Mouse (Mus musculus) lung, embryonic 15.5 days (tissue): ENCODE measurements around the gene Uba7. TPM values are rescaled to one million over a fixed set of nuclear protein-coding genes. Genes with fewer than 3 reads are reported as not detected.

ENCODE experiments used
- ATAC-seq: fragments of 200-750 bp; cut with Nextera tagmentation; 2 replicates; pipeline ENCODE4 v1.8.0; 2017; ENCODE audit warnings: moderate number of reproducible peaks, borderline replicate concordance; ENCODE audit not compliant: low FRiP score, low TSS enrichment; ENCODE audit errors: extremely low read depth
- H3K27ac ChIP-seq: fragments of 300-500 bp; sonication (generic); 2 replicates; pipeline ENCODE4 v1.5.1; 2015; ENCODE audit warnings: moderate library complexity, mild to moderate bottlenecking, inconsistent platforms
- H3K27me3 ChIP-seq: fragments of 300-500 bp; sonication (generic); 2 replicates; pipeline ENCODE4 v1.6.1; 2015; ENCODE audit warnings: inconsistent platforms
- H3K36me3 ChIP-seq: fragments of 300-500 bp; sonication (generic); 2 replicates; pipeline ENCODE4 v1.6.1; 2015; ENCODE audit warnings: inconsistent platforms
- H3K4me1 ChIP-seq: fragments of 300-500 bp; sonication (generic); 2 replicates; pipeline ENCODE4 v1.6.1; 2015; ENCODE audit warnings: inconsistent platforms
- H3K4me2 ChIP-seq: fragments of 300-500 bp; sonication (generic); 2 replicates; pipeline ENCODE4 v1.6.1; 2015; ENCODE audit warnings: inconsistent platforms, mild to moderate bottlenecking, moderate library complexity
- H3K4me3 ChIP-seq: fragments of 300-500 bp; sonication (generic); 2 replicates; pipeline ENCODE4 v1.5.1; 2015; ENCODE audit warnings: mild to moderate bottlenecking, inconsistent platforms
- H3K9ac ChIP-seq: fragments of 300-500 bp; sonication (generic); 2 replicates; pipeline ENCODE4 v1.6.1; 2015; ENCODE audit warnings: inconsistent platforms
- H3K9me3 ChIP-seq: fragments of 300-500 bp; sonication (generic); 2 replicates; pipeline ENCODE4 v1.6.1; 2016; ENCODE audit warnings: inconsistent platforms
- WGBS: fragments of 180-500 bp; shearing (Covaris S2); methylation state at CpG from one replicate; pipeline ENCODE4 v1.1.7; 2015; 5-methylcytosine and 5-hydroxymethylcytosine counted together
- polyA plus RNA-seq: library from polyadenylated mRNA; unstranded; fragments of >200 nt; fragmentation: Nextera tagmentation; extraction: Ambion mirVana; gene quantifications from 2 replicates; pipeline ENCODE4 v1.2.1, GENCODE M21; 2015

Gene Uba7
- polyA plus RNA-seq, 1 experiment from 2014 or later = 22.8 TPM

GRCm38 (mm10) chr9:107984052-107984753 lies 8.9 kb downstream of the Uba7 start:
- peak overlapping the region; percentile 100 for H3K27ac ChIP-seq
- H3K36me3 ChIP-seq = no peaks in the 10 kb centered on the region
- no peaks in the 10 kb centered on the region for H3K9me3 ChIP-seq
- peak overlapping the region; percentile 67 for H3K9ac ChIP-seq
- peak overlapping the region; percentile 66 for H3K4me3 ChIP-seq
- WGBS = 27% methylated on average over 19 of the region's 19 CpGs
- no peaks in the 10 kb centered on the region for H3K27me3 ChIP-seq
- ATAC-seq = no peak
- H3K4me2 ChIP-seq = peak overlapping the region; percentile 88
- H3K4me1 ChIP-seq = peaks cover 54% of the 10 kb centered on the region

DNA sequence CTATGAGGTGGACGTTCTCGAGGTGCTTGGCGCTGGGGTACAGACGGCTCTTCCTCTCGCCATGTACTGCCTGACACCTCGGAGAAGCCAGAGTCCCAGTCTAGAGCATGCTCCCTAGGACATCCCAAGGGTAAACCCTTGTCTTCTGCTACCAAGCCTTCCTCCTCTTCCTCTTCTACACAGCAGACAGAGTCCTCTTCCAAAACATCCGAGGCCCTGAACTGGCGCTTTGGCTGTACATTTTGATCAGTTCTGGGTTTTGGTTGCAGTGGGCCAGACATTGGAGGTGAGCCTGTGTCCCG lies 9.4 kb downstream of the Uba7 start:
- ATAC-seq = no peak
- H3K9ac ChIP-seq = peak overlapping the region; percentile 67
- peak overlapping the region; percentile 100 for H3K27ac ChIP-seq
- H3K36me3 ChIP-seq = no peaks in the 10 kb centered on the region
- H3K4me1 ChIP-seq = peaks cover 54% of the 10 kb centered on the region
- peak overlapping the region; percentile 66 for H3K4me3 ChIP-seq
- H3K4me2 ChIP-seq = peak overlapping the region; percentile 88
- no peaks in the 10 kb centered on the region for H3K27me3 ChIP-seq
- no peaks in the 10 kb centered on the region for H3K9me3 ChIP-seq
- WGBS = 34% methylated on average over 9 of the region's 9 CpGs

DNA sequence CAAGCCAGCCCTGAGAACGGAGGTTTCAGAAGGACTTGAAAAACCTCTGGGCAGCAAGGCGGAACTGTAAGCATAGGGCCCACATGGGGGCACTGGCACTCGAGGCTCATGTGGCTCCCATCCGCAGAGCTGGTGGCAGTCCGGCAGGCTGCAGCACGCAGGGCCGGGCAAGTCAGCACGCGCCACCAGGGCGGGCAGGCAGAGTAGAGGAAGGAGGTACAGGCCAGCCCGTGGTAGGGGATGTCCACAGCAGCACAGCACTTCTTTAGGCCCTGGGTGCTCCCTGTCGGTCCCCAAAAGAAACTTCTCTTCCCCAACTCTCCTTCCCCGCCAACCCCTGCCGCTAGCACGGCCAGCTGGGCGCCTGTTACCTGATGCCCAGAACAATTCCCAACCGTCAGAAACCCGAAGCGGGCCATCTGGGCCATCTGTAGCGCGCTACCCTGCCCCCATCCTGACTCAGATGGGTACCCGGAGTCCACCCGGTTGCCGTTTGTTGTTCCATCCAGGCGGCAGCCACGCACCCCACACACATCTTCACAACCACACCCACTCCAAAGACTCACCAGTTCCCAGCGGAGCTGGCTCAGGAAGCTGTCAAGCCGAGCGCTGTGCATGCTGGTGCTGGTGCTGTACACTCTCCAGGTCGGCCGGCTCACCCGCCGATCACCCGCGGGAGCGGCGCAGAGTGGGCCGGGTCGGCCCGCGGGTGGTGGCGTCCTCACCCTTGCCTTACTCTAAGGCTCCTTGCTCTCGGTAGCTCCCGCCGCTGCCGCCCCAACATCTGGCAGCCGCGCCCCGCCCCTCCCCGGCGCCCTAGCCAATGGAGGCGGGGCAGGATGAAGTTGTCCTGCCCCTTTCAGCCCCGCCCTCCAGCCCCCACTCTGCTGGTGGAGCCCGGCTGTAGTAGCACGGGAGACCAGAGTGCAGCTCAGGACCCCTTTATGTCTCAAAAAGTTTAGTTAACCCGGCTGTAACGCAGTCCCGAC lies 10.1 kb downstream of the Uba7 start, which contains the start of gene Inka1:
TSS of gene Inka1 (minus strand) at position 749 of the 989 bp plus-strand sequence.
- under 1% methylated on average over 58 of the region's 58 CpGs for WGBS
- H3K27ac ChIP-seq = peak within 1 kb of the TSS; percentile 100
- H3K4me1 ChIP-seq = peaks cover 52% of the 10 kb centered on the region
- no peaks in the 10 kb centered on the region for H3K9me3 ChIP-seq
- no peaks in the 10 kb centered on the region for H3K27me3 ChIP-seq
- H3K9ac ChIP-seq = peak within 1 kb of the TSS; percentile 67
- H3K36me3 ChIP-seq = no peaks in the 10 kb centered on the region
- ATAC-seq = peak; percentile 65
- peak within 1 kb of the TSS; percentile 88 for H3K4me2 ChIP-seq
- peak within 1 kb of the TSS; percentile 66 for H3K4me3 ChIP-seq

- Histone ChIP-seq H3K4me3 (peak overlapping the region; percentile 66), H3K4me1 (peaks cover 43% of the 10 kb centered on the region), H3K36me3 (no peaks in the 10 kb centered on the region), H3K4me2 (peak overlapping the region; percentile 88), H3K9me3 (no peaks in the 10 kb centered on the region), H3K27me3 (no peaks in the 10 kb centered on the region), H3K9ac (peak overlapping the region; percentile 67; the same call in 1 of the 2 replicates), H3K27ac (peak overlapping the region; percentile 100)
- ATAC-seq = peak; percentile 27; the same call in 1 of the 2 replicates
- WGBS = 2% methylated on average over 18 of the region's 18 CpGs
Measured at GRCm38 (mm10) chr9:107986376-107986775, 11.1 kb downstream of the Uba7 start.

GRCm38 (mm10) chr9:107987950-107988349 lies 12.6 kb downstream of the Uba7 start:
- Histone ChIP-seq H3K27ac (no peak overlapping the region), H3K4me2 (no peak overlapping the region), H3K9ac (no peak overlapping the region), H3K9me3 (no peaks in the 10 kb centered on the region), H3K4me3 (no peak overlapping the region), H3K4me1 (peaks cover 27% of the 10 kb centered on the region), H3K36me3 (no peaks in the 10 kb centered on the region), H3K27me3 (no peaks in the 10 kb centered on the region)
- ATAC-seq = no peak
- 66% methylated on average over 3 of the region's 3 CpGs for WGBS

- ATAC-seq = no peak
- WGBS = 63% methylated on average over 2 of the region's 2 CpGs
Measured at GRCm38 (mm10) chr9:107992197-107992596, 16.9 kb downstream of the Uba7 start, which contains the start of gene Cdhr4. TSS of gene Cdhr4 (plus strand) at chr9:107992497.

DNA sequence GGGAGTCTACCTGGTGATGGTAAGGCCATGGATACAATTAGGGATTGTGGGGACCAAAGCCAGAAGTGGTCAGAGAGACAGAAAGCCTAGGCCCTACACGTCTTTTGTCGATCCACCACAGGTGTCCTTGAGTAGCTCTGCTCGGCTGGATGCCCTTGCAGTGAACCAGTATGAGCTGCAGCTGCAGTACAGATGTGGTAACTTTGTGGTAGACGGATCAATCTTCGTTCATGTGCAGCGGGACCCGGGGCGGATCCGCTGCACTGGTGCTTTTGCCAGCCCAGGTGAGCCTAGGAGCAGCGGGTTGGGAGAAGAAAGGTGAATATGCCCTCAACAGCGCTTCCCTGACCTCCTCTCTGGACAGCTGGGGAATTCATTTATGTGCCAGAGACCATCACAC lies 17.7 kb downstream of the Uba7 start:
- no peak overlapping the region for H3K4me3 ChIP-seq
- H3K27ac ChIP-seq = no peak overlapping the region
- no peaks in the 10 kb centered on the region for H3K27me3 ChIP-seq
- H3K36me3 ChIP-seq = no peaks in the 10 kb centered on the region
- 85% methylated on average over 11 of the region's 11 CpGs for WGBS
- no peaks in the 10 kb centered on the region for H3K9me3 ChIP-seq
- H3K4me2 ChIP-seq = no peak overlapping the region
- no peak overlapping the region for H3K9ac ChIP-seq
- ATAC-seq = no peak; the same call in 1 of the 2 replicates
- no peaks in the 10 kb centered on the region for H3K4me1 ChIP-seq

More at GRCm38 (mm10) chr9:107992197-107992596, 16.9 kb downstream of the Uba7 start, which contains the start of gene Cdhr4:
- H3K27me3 ChIP-seq = no peaks in the 10 kb centered on the region
- no peak within 1 kb of the TSS for H3K4me2 ChIP-seq
- no peaks in the 10 kb centered on the region for H3K36me3 ChIP-seq
- H3K27ac ChIP-seq = no peak within 1 kb of the TSS
- H3K4me1 ChIP-seq = no peaks in the 10 kb centered on the region
- no peaks in the 10 kb centered on the region for H3K9me3 ChIP-seq
- no peak within 1 kb of the TSS for H3K9ac ChIP-seq
- no peak within 1 kb of the TSS for H3K4me3 ChIP-seq

- H3K36me3 ChIP-seq = no peaks in the 10 kb centered on the region
- H3K27me3 ChIP-seq = no peaks in the 10 kb centered on the region
- WGBS = 33% methylated on average over 2 of the region's 2 CpGs
- H3K27ac ChIP-seq = no peak overlapping the region
- ATAC-seq = no peak
- H3K4me3 ChIP-seq = no peak overlapping the region
- no peak overlapping the region for H3K9ac ChIP-seq
- no peak overlapping the region for H3K4me2 ChIP-seq
- no peaks in the 10 kb centered on the region for H3K9me3 ChIP-seq
- H3K4me1 ChIP-seq = no peaks in the 10 kb centered on the region
Measured at GRCm38 (mm10) chr9:107994464-107994863, 19.2 kb downstream of the Uba7 start.

- H3K9me3 ChIP-seq = no peaks in the 10 kb centered on the region
Measured at GRCm38 (mm10) chr9:107995513-107995912, 20.2 kb downstream of the Uba7 start.

GRCm38 (mm10) chr9:107996049-107996448 lies 20.7 kb downstream of the Uba7 start, which contains the start of gene Gm20662:
TSS of gene Gm20662 (plus strand) at chr9:107996349.
- no peak within 1 kb of the TSS for H3K4me2 ChIP-seq
- no peaks in the 10 kb centered on the region for H3K27me3 ChIP-seq
- no peak within 1 kb of the TSS for H3K27ac ChIP-seq
- no peak for ATAC-seq
- H3K4me3 ChIP-seq = no peak within 1 kb of the TSS
- H3K9me3 ChIP-seq = no peaks in the 10 kb centered on the region
- WGBS = 90% methylated on average over 5 of the region's 5 CpGs
- H3K36me3 ChIP-seq = no peaks in the 10 kb centered on the region
- no peak within 1 kb of the TSS for H3K9ac ChIP-seq
- H3K4me1 ChIP-seq = no peaks in the 10 kb centered on the region

More at GRCm38 (mm10) chr9:107995513-107995912, 20.2 kb downstream of the Uba7 start:
- 89% methylated on average over 21 of the region's 21 CpGs for WGBS
- no peak overlapping the region for H3K9ac ChIP-seq
- no peak for ATAC-seq
- H3K27ac ChIP-seq = no peak overlapping the region
- H3K4me3 ChIP-seq = no peak overlapping the region
- no peaks in the 10 kb centered on the region for H3K36me3 ChIP-seq
- H3K4me2 ChIP-seq = no peak overlapping the region
- H3K27me3 ChIP-seq = no peaks in the 10 kb centered on the region
- H3K4me1 ChIP-seq = no peaks in the 10 kb centered on the region

- peak within 1 kb of the TSS; percentile 80 for H3K4me2 ChIP-seq
Measured at GRCm38 (mm10) chr9:108001922-108002770, 26.8 kb downstream of the Uba7 start, which contains the start of gene Ip6k1. TSS of gene Ip6k1 (plus strand) at chr9:108002501.

More at GRCm38 (mm10) chr9:108001922-108002770, 26.8 kb downstream of the Uba7 start, which contains the start of gene Ip6k1:
- peak within 1 kb of the TSS; percentile 98 for H3K9ac ChIP-seq
- peak within 1 kb of the TSS; percentile 94 for H3K4me3 ChIP-seq
- peaks cover 11% of the 10 kb centered on the region for H3K4me1 ChIP-seq
- WGBS = under 1% methylated on average over 50 of the region's 51 CpGs
- ATAC-seq = peak; percentile 98
- peak within 1 kb of the TSS; percentile 91 for H3K27ac ChIP-seq
- no peaks in the 10 kb centered on the region for H3K9me3 ChIP-seq
- no peaks in the 10 kb centered on the region for H3K27me3 ChIP-seq
- H3K36me3 ChIP-seq = no peaks in the 10 kb centered on the region; the same call in 1 of the 2 replicates
